Mouse (Mus musculus): Measurements from ENCODE around the gene Pnmal1.

Gene Pnmal1

DNA sequence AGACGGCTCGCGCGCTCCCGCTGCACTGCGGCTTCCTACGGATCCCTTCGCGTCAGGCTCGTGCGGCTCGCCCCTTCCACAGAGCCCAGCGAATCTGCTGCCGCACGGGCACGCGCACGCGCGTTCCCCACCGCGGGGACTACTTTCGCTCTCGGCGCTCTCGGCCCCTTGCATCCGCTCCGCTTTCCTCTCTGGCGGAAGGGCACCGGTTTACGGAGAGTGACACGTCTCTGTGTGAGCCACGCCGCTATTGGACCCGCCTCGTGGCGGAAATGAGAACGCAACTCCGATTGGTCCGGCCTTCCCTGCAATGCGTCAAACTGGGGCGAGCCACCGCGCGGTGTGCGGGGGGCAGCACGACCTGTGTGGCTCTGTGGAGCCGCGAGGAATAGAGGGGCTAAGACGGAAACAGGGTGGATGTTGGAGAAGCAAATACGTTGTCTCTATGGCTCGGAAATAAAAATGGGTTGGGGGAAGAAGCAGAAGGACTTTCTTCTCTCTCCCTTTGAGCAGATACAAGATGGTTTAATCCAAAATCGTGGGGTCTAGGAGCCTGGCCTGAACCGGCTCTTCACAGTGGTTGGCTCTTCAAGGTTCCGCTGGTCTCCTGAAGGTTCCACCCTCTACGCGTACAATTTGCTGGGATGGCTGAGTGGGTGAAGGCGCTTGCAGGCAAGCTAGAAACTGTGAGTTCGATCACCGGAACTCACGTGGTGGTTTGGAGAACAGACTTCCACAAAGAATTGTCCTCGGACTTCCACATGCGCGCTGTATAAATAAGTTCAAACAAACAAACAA is 35.2 kb upstream of the Pnmal1 start, which contains the start of gene Calm3:
TSS of gene Calm3 (minus strand) at position 78 of the 798 bp plus-strand sequence.
- in situ Hi-C loops (cut with MboI), result no loop called here

DNA sequence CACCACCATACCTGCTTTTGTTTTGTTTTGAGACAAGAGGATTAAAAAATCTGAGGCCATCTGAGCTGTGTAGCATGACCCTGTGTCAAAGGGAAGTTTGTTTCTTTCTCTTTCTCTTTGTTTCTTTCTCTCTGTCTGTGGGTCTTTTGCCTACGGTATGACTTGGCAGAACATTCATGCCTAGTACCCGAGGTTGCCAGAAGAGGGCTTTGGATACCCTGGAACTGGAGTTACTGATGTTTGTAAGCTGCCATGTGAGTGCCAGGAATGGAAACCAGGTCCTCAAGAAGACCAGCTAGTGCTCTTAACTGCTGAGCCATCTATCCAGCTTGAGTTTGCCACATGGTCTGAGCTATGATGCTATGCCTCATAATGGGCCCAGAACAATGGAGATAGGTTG is 31.1 kb upstream of the Pnmal1 start:
- in situ Hi-C loops (cut with MboI), result no loop called here

DNA sequence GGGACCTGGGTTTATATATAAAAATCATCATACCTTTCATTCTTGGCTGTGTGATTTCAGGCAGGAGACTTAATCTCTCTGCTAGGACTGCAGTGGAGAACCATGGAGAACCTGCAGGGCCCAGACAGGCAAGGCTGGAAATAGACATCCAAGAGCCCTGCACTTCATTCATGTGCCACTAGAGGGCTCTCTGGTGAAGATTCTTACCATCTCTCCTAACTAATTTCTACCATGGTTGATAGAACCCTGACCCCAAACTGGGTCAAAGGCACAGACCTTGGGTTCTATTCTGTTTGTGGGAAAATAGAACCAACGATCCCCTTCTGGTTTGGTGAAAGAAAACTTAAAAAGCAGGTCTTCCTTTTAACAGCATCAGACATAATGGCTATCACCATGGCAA is 28.6 kb upstream of the Pnmal1 start:
- in situ Hi-C loops (cut with MboI), result loop anchor here (10.0 kb wide), 2 partner anchors 64 to 124 kb away; partner anchors contain the start of gene Ccdc8

DNA sequence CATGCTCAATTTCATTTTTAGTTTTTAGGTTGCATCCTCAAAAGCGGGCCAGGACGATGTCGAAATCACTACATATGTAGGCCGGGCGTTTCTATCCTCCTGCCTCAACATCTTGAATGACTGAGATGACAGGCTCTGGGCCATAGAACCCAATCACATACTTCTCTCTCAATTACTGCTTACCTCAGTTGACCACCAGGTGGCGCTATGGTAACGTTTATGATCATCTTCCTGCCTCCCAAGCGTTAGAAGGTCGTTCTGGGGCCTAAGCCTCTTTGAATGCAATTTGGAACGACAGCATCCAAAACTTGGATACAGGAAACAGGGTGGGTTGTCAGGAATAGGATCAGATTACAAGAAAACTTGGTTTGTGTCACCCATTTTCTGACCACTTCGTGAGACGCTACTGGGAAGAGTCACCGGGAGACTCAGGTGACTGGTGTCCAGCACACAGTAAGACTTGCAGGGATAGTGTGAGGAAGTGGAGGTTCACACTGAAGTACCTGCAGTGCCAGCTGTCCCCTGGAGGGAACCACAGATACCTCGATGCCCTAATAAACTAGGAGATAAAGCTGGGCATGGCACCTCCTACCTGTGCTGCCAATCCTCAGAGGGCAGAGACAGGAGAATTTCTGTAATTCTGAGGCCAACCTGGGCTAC is 27.4 kb upstream of the Pnmal1 start:
- in situ Hi-C loops (cut with MboI), result loop anchor here (10.0 kb wide), 2 partner anchors 63 to 123 kb away; partner anchors contain the start of gene Ccdc8

DNA sequence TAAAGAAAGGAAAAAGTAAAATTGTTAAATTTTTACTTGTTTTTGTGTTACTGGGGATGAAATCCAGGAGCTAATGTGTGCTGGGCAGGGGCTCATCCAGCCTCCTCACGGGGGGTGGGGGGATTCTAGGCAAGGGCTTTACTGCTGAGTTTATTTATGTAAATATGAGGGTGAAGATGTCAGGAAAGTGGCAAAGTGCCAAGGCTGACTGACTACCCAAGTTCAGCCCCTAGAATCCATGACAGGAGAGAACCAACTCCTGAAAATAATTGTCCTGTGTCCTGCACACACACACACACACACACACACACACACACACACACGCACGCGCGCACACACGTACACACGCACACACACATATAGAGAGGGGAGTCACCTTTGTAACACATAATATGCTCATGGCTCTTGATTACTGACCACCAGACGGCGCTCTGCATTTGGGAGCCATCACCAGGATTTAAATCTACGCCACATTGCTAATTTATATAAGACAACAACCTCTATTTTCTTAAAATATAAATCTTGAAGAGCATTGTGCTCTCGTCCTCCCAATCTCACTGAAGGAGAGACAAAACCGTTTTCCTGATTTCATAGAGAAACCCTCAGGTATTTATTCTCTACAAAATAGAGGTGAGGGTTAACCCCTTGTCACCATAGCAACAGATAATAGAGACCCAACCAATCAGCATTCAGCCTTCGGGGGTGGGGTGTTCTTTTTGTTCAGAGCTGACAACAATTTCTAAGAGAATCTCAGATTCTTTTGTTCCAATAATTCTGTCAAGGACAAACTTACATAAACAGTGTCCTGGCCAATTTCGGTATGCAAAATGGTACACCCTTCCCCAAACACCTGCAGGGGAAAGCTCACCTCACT is 26.5 kb upstream of the Pnmal1 start:
- in situ Hi-C loops (cut with MboI), result loop anchor here (10.0 kb wide), 2 partner anchors 62 to 122 kb away; partner anchors contain the start of gene Ccdc8

DNA sequence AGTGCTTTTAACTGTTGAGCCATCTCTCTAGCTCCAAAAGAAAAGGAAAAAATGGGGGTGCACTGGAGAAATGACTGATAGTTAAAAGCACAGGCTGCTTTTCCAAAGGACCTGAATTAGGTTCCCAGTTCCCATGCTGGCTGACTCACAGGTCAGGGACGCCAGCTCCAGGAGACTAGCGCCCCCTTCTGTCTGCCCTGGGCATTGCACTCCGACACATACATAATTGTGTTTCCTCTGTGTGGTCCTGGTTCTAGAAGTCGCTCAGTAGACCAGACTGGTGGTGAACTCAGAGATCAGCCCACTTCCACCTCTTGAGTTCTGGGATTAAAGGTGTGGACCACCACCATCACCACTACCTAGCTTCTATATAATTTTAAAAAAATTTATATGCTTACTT is 22.2 kb upstream of the Pnmal1 start:
- in situ Hi-C loops (cut with MboI), result loop anchor here (10.0 kb wide), 2 partner anchors 57 to 117 kb away; partner anchors contain the start of gene Ccdc8

DNA sequence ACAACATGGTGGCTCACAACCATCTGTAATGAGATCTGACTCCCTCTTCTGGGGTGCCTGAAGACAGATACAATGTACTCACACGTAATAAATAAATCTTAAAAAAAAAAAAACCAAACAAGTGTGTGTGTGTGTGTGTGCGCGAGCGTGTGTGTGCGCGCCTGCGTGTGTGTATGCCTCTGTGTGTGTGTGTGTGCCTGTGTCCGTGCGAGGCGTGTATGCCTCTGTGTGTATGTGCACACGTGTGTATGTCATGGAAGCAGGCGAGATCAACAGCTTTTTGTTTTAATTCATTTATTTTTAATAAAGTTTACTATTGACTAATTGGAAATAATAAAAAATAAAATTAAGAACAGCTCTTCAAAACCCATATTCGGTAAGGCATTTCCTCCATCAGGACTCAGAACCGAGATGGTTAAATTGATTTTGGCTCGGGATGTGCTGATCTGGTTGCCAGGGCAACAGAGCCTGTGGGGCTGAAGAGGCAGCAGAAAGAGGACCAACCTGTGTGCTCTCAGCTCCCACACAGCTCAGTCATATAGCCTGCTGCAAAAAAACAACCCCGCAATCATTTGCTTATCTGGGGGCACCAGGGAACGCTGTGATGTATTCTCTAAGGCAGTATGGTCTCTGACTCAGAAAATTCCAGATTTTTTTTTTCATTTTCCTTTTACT is 21.2 kb upstream of the Pnmal1 start:
- in situ Hi-C loops (cut with MboI), result loop anchor here (10.0 kb wide), 2 partner anchors 57 to 117 kb away; partner anchors contain the start of gene Ccdc8

DNA sequence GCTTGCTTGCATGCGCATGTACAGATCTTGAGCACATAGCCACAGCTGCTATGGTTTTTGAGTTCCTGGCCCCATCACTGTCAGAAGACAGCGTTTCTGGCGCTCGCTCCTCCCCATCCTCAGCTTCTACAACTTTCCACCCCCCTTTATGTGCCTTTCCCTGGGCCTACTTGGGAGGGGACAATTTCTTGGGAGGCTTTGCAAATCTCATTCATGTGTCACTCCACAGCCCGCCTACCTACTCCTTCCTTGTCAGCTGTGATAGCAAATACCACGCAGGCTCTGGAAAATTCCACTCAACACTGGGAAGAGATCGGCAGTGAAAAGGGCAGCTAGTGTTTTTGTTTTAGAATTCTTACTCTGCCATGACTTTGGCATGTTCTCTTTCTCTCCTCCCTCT is 19.2 kb upstream of the Pnmal1 start:
- in situ Hi-C loops (cut with MboI), result no loop called here

DNA sequence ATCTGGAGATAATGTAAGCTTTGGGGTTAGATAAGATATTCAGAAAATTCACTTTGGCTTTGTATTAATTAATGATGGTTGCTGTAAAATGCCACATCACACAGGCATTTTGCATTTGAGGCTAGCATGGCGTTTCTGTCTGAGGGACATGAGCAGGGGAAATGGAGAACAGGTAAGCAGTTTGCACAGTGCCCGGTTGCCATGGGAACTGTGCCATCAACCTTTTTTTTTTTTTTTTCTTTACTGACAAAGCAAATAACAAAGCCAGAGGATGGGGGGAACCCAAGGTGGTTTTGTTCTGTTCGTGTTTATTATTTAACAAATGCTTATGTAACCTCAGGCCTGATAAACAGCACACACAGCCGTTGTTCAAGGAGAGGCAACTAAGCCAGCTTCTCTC is 16.6 kb upstream of the Pnmal1 start:
- in situ Hi-C loops (cut with MboI), result no loop called here

DNA sequence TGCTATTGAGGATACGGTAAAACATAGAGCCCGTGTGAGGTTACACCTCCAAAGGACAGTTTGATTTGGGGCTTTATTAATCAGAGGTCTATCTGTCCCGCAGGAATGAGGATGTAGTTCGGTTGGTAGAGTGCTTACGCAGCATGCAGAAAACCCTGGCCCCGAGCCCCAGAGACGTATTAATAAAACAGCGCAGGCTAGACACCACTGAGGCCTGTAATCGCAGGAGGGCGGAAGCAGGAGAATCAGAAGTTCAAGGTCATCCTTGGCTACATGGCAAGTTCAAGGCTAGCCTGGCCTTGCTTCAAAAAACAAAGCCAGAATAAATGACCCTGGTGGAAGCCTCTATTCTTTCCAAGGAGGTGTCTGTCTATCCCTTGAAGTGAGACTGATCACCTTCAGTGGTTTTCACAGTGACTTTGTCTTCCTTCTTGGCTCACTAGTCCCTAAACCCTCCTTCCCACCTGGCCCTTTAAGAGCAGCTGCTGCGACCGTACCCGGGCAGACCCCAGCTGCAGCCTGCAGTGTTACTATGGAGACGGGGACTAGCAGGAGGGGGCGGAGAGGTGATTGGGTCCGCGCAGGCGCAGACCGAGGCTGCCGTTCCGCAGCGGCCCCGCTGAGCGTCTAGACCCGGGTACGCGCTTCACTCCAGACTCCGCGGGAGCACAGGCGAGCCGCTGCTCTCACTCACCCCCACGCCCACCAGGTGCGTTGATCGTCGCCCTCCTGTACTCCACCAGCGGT is 15.2 kb upstream of the Pnmal1 start, which contains the start of gene Pnmal2:
TSS of gene Pnmal2 (plus strand) at position 622 of the 747 bp plus-strand sequence.
- in situ Hi-C loops (cut with MboI), result no loop called here

DNA sequence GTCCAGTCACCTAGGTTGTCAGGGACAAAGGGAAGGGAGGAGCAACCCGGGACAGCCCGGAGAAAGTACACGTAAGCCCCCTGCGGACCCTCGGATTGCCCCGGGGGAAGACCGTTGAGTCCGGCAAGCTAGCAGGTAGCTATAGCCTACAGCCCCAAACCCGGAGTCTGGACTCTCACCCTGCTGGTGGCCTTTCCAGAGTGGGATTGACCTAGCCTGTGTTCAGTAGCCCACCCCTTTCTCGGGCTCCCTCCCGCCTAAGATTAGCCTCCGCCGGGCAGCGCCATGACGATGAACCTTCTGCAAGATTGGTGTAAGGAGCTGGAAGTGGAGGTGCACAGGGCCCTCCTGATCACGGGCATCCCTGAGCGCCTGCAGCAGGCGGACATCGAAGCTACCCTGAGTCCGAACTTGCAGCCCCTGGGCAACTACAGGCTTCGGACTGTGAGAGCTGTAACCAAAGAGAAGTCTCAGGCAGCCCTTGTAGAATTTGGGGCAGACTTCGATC is 14.6 kb upstream of the Pnmal1 start:
- in situ Hi-C loops (cut with MboI), result no loop called here

DNA sequence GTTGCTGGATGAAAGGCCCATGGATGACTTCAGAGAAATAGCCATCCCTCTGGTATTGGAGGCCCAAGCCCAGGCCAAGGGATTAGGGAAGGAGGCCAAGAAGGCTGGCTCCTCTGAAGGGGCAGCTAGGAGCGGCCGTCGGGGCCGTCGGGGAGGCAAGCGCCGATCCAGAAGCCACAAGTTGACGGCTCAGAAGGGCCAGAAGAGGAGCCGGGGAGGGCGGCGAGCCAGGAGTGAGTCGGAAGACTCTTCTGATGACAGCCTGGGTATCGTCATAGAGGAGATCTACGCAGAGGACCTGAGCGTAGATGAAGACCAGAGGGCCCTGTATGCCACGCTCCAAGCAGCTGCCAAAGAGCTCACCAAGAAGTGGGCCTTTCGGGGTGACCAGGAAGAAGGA is 14.1 kb upstream of the Pnmal1 start:
- in situ Hi-C loops (cut with MboI), result no loop called here

DNA sequence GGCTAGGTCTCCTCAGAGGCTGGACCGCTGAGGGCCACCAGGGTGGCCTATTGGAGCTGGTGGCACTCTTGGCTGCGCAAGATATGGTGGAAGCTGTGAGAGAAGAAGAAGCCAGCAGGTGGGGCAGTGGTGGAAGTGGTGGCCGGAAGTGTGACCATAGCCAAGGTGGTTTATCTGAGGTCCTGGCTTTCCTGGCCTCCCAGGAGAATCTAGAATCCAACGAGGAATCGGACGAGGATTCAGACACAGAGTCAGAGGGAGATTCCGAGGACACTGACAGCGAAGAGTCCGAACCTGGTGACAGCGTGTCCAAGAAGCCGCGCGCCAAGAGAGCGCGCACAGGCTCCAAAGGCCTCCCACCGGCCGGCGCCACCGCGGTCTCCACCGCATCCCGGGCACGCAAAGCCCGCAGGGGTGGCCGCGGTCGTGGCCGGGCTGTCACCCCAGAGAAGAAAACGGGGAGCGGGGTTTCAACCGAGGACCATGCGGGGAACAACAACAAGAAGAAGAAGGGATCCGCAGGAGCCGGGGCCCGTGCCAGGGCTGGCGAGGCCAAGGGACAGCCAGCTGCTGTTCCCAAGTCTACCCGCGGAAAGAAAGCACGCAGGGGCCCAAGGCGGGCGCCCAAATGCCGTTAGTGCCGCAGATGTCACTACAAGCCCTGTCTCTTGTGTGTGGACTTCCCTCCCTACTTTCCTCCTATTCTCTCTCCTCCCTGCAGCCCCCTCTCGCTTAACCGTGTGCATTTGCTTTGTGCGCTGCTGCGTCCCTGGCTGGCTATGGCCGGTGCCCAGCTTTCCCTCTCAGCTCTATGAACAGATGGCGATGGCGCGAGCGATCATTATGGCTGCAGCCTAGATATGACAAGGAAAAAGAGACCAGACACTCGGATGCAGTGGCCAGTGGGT is 12.8 kb upstream of the Pnmal1 start:
- in situ Hi-C loops (cut with MboI), result no loop called here

DNA sequence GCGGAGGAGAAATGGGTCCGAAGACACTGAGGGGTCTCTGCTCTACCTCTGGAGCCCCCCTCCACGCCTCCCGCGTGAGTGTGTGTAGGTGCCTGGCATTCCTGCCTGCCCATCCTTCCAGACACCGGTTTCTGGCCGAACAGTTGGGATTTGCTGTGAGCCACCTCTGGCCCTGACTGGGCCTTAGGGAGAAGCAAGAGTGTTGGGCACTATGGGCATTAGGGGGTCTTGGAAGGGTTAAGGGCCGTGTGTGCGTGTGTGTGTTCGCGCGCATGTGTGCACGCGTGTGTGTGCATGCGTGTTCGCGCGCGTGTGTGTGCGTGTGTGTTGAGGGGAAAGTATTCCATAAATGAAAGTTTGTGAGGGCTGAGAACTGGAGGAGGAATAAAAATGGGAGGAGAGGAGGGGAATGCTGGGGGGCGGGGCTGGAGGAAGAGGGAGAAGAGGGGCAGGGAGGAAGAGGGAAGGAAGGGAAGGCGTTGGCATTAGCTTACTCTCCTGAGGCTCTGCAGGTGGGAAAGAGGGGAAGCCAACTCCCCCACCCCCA is 12.1 kb upstream of the Pnmal1 start:
- in situ Hi-C loops (cut with MboI), result no loop called here

DNA sequence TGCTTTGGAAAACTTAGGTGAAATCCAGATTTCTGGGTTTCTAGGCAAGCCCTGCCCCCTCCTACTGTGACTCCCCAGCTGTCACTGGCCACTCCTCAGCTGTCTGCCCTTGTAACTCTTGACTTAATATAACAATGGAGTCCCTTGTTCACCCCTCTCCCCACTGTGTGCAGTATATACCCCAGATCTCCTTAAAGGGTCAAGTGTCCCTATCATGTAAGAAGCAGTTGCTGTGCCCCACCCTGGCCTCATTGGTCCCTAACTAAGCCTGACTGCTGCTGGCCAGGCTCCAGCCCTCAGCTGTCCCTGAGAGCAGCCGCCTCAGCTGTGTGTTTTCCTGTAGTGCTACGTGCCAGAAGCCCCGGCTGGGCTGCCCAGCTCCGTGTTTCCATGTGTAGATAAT is 11.5 kb upstream of the Pnmal1 start:
- in situ Hi-C loops (cut with MboI), result no loop called here

DNA sequence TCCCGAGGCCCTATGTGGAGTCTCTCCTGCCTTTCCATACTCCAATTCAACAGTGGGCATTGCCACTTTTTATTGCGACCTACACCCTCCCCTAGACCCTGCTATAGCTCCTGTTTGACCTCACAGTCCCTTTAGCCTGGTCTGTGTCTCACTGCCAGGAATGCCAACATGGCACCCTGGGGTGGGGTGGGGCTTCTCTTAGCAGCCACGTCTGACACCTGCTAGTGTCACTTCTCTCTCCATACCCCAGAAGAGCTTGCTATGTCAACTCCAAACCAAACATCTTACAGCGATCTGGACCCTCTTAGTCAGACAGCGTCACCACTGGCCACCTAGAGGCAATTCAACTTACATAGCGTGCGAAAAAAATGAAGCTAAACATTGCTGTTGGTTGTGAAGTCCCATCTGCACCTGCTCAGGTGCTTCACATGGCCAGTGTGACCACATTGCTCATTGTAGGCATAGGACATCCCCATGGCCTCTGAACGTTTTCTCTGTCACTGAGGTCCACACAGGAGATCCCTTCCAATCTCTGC is 10.5 kb upstream of the Pnmal1 start:
- in situ Hi-C loops (cut with MboI), result no loop called here

DNA sequence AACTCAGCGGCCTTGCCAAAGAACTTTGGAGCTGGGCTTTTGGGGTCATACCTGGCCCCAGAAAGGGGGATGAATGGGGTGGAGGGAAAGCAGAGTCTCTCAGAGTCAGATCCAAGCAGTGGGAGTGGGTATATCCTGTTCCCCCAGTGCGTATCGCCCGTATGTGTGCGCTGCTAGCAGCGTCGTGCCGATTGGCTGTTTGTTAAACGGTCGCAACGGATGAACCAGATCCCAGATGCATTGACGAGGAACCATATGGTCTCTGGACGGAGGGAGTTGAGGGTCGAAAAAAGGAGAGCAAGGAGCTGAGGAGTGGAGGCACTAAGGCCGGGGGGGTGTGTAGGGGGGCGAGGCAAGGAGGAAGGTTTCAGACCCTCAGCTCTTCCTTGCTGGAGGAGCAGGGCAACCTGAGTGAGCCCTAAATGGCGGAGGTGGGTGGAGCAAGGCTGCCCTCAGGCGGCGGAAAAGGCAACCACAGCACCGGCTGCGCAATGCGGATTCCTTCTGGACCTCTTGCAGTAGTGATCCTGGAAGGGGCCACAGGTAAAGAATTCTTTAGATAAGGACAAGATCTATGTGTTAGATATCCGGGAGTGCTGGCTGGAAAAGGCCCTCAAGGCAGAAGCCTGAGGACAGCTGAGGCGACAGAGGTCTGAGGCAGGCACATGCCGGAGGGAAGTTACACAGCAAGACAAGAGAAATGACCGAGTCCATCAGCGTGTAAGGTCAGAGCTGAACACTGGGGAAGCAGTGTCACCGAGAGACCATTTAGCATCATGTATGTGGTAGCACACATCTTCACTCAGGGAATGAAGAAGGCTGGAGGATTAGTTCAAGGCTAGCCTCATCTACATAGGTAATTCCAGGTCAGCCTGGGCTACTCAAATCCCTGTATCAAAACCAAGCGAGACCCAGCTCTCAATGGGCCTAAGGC is 9.3 kb upstream of the Pnmal1 start:
- in situ Hi-C loops (cut with MboI), result loop anchor here (5.0 kb wide), 1 partner anchor 52 kb away; no protein-coding TSS in a partner anchor
